Mouse (Mus musculus) megakaryocyte, embryonic 14.5 days (primary cell): Measurements from ENCODE around the gene Arid3a.

Source experiments
- FLI1 ChIP-seq: IDR thresholded peaks from 2 replicates; pipeline ENCODE4 v1.6.1; 2012; ENCODE audit warnings: low read length, inconsistent platforms, mixed read lengths
- GATA1 ChIP-seq: IDR thresholded peaks from 3 replicates; pipeline ENCODE4 v1.6.1; 2012; ENCODE audit warnings: mixed read lengths, low read length, inconsistent platforms, borderline replicate concordance

- TF ChIP-seq GATA1 (no peak), FLI1 (no peak)
Measured at GRCm38 (mm10) chr10:79914948-79915596, 11.8 kb upstream of the Arid3a start.
